Mouse (Mus musculus): ENCODE data around the gene B4galt7. TPM values are rescaled to one million over a fixed set of nuclear protein-coding genes. Genes with fewer than 3 reads are reported as not detected.
A peak's percentile ranks its signal among the peaks of the same experiment; 100 is the strongest.
"Not testable (repeated sequence)": the region's sequence is repeated elsewhere in the genome, so short reads cannot be mapped to it uniquely, and the experiment has no call there.

The B4galt7 gene
- polyA plus RNA-seq (2015; fragmentation: Nextera tagmentation; extraction: Ambion mirVana): 29.9 and 41.4 TPM in 2 replicates

DNA sequence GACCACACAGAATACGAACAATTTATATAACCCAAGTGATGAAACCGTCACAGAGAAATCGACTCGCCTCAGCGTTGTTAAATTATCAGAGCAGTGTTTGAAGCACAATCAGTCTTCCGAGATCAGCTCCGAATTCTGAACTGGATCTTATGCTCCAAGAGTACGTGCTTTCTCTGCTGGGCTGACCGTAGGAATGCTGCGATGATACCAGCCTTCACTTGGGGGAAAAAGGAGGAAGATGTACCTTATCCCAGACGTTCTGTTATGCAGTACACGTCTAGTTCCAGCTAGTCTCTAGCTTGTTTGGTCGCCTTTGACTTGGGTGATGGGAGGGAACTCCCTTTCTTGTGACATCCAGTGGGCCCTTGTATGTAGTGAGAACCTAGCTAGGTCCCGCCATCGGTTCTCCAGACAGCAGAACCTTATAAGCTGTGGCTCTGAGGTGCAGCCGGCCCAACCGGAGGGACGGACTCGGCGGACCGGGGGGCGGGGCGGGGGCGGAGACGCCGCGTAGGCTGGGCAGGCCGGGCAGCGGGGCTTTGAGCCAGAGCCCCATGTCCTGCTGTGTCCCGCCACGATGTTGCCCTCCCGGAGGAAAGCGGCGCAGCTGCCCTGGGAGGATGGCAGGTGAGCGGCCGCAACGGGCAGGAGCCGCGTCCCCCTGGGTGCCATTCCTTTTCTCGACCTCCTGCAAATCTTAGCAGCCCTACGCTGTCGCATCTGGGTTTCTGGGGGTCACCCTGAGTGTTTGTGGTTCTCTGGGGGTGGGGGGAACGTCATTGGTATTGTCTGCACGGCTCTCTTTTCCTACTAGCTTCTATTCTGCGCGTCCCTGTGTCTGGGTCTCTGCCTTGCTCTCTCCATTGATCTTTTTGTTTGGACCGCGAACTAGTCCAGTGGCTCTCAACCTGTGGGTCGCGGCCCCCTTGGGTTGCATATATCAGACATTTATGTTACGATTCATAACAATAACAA lies at the start of gene B4galt7:
Gene B4galt7, plus strand, starts transcription at position 331 of the 975 bp plus-strand sequence.
- H3K4me3 ChIP-seq (replicated peaks; ENCODE audit: low read length): peak within 1 kb of the TSS; percentile 97
- H3K27ac ChIP-seq (ENCODE audit: low read length): peak within 1 kb of the TSS; percentile 75
- peak; percentile 91 for ATAC-seq
- peaks cover 21% of the 10 kb centered on the region for H3K36me3 ChIP-seq (ENCODE audit: control insufficient read depth, insufficient read depth)
- peak within 1 kb of the TSS; percentile 95 for H3K9ac ChIP-seq (replicated peaks; ENCODE audit: low read depth, low read length)
- H3K4me1 ChIP-seq (replicated peaks; ENCODE audit: control insufficient read depth, insufficient read depth, low read length): peaks cover 9% of the 10 kb centered on the region
- no peaks in the 10 kb centered on the region for H3K27me3 ChIP-seq (replicated peaks; ENCODE audit: control insufficient read depth, insufficient read depth, low read length)
- H3K4me2 ChIP-seq (ENCODE audit: low read length): peak within 1 kb of the TSS; percentile 56
- no peaks in the 10 kb centered on the region for H3K9me3 ChIP-seq (ENCODE audit: control insufficient read depth, low read length)
- WGBS: 9% methylated on average over 51 of the region's 51 CpGs

DNA sequence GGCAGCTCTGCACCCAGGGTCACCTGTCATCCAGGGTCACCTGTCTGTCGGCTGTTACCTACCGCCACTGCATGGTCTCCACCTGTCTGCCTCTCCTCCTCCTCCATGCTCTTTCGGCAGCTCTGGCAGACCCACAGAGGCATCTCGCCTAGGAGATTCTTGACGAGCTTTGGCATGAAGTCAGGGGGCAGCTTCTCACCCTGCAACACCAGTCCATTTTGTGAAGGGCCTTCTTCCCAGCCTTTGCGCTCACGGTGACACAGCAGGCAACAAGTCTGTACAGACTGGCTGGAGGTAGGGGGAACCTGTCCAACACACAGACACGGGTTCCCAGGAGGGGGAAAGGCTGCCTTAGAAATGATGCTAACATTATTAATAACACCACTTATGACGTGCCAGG lies 43.8 kb upstream of the B4galt7 start:
- Histone ChIP-seq H3K27me3 (replicated peaks; ENCODE audit: control insufficient read depth, insufficient read depth, low read length) (no peaks in the 10 kb centered on the region), H3K36me3 (ENCODE audit: control insufficient read depth, insufficient read depth) (peaks cover 16% of the 10 kb centered on the region), H3K4me1 (replicated peaks; ENCODE audit: control insufficient read depth, insufficient read depth, low read length) (no peaks in the 10 kb centered on the region), H3K9me3 (ENCODE audit: control insufficient read depth, low read length) (no peaks in the 10 kb centered on the region), H3K4me2 (ENCODE audit: low read length) (no peak overlapping the region), H3K9ac (replicated peaks; ENCODE audit: low read depth, low read length) (no peak overlapping the region), H3K4me3 (replicated peaks; ENCODE audit: low read length) (no peak overlapping the region), H3K27ac (ENCODE audit: low read length) (no peak overlapping the region)
- WGBS: 87% methylated on average over 9 of the region's 9 CpGs
- no peak for ATAC-seq

DNA sequence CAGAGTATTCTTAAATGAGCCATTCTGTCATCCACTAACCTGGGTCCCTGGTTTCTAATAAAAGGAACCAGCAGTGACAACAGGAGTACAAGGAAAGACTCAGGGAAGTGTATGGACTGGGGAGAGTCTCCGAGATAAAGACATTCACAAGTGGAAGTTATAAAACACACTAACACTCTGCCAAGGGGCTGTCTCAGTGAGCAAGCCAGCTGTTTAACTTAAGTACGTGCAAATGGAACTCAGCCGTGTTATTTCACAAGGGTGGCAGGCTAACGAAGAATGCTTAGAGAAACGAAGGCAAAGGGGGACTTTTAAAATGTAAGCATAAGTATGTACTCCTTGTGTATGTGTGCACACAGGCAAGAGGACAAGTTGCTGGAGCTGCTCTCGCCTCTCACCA lies 42.2 kb upstream of the B4galt7 start:
- peaks cover 16% of the 10 kb centered on the region for H3K36me3 ChIP-seq (ENCODE audit: control insufficient read depth, insufficient read depth)

DNA sequence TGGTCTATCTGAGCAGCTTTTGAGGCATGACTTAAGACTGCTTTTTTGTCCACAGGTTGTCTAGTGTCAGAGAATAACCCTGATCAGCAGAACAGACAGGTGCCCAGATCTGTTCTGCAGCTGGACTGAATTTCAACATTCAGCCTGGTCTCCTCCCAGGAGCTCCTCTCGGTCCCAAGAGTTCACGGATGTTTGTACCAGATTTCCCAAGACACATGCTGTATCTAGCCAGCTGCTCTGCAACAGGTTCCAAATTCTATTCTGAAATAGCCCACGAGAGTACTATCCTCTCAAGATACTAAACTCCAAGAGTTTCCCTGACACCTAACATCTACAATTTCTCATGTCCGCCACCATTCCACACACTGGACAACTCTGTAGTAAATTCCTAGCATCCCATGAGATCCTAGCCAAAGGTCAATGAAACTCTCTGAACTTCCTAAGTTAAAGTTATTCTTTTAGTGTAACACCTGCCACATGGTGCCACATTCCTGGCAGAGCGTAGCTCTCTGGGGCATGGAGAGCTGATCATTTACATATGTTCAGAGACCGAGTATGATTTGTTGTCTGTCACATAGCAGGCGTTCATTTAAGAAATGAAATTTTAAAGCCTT lies 36.3 kb upstream of the B4galt7 start:
- H3K36me3 ChIP-seq (ENCODE audit: control insufficient read depth, insufficient read depth): no peaks in the 10 kb centered on the region
- H3K9ac ChIP-seq (replicated peaks; ENCODE audit: low read depth, low read length): no peak overlapping the region
- ATAC-seq: no peak
- WGBS: 85% methylated on average over 7 of the region's 7 CpGs
- no peaks in the 10 kb centered on the region for H3K9me3 ChIP-seq (ENCODE audit: control insufficient read depth, low read length)
- 0 out of 2 replicates have a peak, but pooled peaks cover 12% of the 10 kb centered on the region for H3K4me1 ChIP-seq (replicated peaks; ENCODE audit: control insufficient read depth, insufficient read depth, low read length)
- no peak overlapping the region for H3K27ac ChIP-seq (ENCODE audit: low read length)
- no peak overlapping the region for H3K4me2 ChIP-seq (ENCODE audit: low read length)
- H3K27me3 ChIP-seq (replicated peaks; ENCODE audit: control insufficient read depth, insufficient read depth, low read length): no peaks in the 10 kb centered on the region
- no peak overlapping the region for H3K4me3 ChIP-seq (replicated peaks; ENCODE audit: low read length)

More for the DNA sequence above, 42.2 kb upstream of the B4galt7 start:
- H3K27me3 ChIP-seq (replicated peaks; ENCODE audit: control insufficient read depth, insufficient read depth, low read length): no peaks in the 10 kb centered on the region
- no peaks in the 10 kb centered on the region for H3K4me1 ChIP-seq (replicated peaks; ENCODE audit: control insufficient read depth, insufficient read depth, low read length)
- WGBS: 72% methylated on average over 6 of the region's 6 CpGs
- H3K9ac ChIP-seq (replicated peaks; ENCODE audit: low read depth, low read length): no peak overlapping the region
- H3K4me3 ChIP-seq (replicated peaks; ENCODE audit: low read length): no peak overlapping the region
- H3K9me3 ChIP-seq (ENCODE audit: control insufficient read depth, low read length): no peaks in the 10 kb centered on the region
- H3K4me2 ChIP-seq (ENCODE audit: low read length): no peak overlapping the region
- no peak overlapping the region for H3K27ac ChIP-seq (ENCODE audit: low read length)
- ATAC-seq: no peak

DNA sequence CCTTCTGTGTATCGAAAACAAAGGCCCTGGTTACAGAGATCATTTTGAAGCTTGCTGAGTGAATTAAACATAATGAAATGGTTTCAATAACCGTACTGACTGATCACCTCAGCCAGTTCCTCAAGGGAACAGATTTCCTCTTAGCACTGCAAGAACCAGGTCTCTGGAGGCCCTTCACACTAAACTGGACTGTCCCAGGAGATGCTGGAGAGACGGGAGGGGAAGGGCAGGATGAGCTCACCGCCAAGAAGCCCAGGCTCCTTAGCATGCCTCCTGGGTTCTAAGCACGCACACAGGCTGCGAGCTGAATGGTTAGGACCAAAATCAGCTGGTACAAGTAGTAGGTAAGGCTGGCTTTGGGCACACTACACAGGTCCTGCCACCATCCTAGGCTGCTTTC lies 32.7 kb upstream of the B4galt7 start:
- Histone ChIP-seq H3K4me1 (replicated peaks; ENCODE audit: control insufficient read depth, insufficient read depth, low read length) (peaks cover 29% of the 10 kb centered on the region), H3K9me3 (ENCODE audit: control insufficient read depth, low read length) (no peaks in the 10 kb centered on the region), H3K27me3 (replicated peaks; ENCODE audit: control insufficient read depth, insufficient read depth, low read length) (no peaks in the 10 kb centered on the region), H3K36me3 (ENCODE audit: control insufficient read depth, insufficient read depth) (no peaks in the 10 kb centered on the region), H3K4me2 (ENCODE audit: low read length) (no peak overlapping the region), H3K27ac (ENCODE audit: low read length) (no peak overlapping the region), H3K9ac (replicated peaks; ENCODE audit: low read depth, low read length) (0 out of 2 replicates have a peak overlapping the region, but pooled peaks have one; percentile 12), H3K4me3 (replicated peaks; ENCODE audit: low read length) (no peak overlapping the region)
- ATAC-seq: no peak
- 87% methylated on average over 6 of the region's 6 CpGs for WGBS

DNA sequence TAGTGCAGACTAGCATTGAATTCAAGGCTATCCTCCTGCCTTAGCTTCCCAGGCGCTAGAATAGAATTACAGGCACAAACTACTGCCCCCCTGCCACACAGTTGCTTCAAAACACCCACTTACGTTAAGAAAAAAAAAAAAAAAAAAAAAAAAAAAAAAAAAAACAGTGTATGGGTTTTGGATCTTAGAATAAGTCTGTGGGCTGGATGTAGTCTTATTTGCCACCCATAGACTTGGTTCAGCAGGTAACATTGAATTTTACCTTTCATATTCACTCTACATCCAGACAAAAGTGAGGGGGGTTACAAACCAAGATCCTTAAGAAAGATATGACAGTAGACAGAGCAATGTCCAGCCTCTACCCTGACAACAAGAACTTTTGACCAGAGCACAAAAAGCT lies 31.7 kb upstream of the B4galt7 start:
- 91% methylated on average over 2 of the region's 2 CpGs for WGBS

DNA sequence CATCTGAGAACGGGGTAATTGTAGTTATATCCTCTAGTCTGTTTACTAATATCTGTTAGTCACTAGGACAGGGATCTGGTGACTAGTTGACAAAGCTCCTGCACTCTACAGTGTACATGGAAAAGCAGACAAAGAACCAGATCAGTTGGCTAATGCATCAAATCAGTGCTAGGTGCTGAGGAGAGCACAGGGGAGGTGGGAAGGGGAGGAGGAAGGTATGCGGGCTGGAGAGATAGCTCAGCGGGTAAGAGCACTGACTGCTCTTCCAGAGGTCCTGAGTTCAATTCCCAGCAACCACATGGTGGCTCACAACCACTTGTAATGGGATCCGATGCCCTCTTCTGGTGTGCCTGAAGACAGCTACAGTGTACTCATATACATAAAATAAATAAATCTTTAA lies 31.2 kb upstream of the B4galt7 start:
- not testable (repeated sequence) for H3K9ac ChIP-seq (replicated peaks; ENCODE audit: low read depth, low read length); H3K9me3 ChIP-seq (ENCODE audit: control insufficient read depth, low read length); ATAC-seq; H3K4me2 ChIP-seq (ENCODE audit: low read length); H3K27ac ChIP-seq (ENCODE audit: low read length); H3K4me3 ChIP-seq (replicated peaks; ENCODE audit: low read length); H3K36me3 ChIP-seq (ENCODE audit: control insufficient read depth, insufficient read depth); H3K27me3 ChIP-seq (replicated peaks; ENCODE audit: control insufficient read depth, insufficient read depth, low read length)
- H3K4me1 ChIP-seq (replicated peaks; ENCODE audit: control insufficient read depth, insufficient read depth, low read length): peaks cover 32% of the 10 kb centered on the region
- WGBS: 83% methylated on average over 4 of the region's 4 CpGs

More for the DNA sequence above, 31.7 kb upstream of the B4galt7 start:
- H3K4me3 ChIP-seq (replicated peaks; ENCODE audit: low read length): no peak overlapping the region
- H3K36me3 ChIP-seq (ENCODE audit: control insufficient read depth, insufficient read depth): no peaks in the 10 kb centered on the region
- no peak overlapping the region for H3K9ac ChIP-seq (replicated peaks; ENCODE audit: low read depth, low read length)
- no peaks in the 10 kb centered on the region for H3K9me3 ChIP-seq (ENCODE audit: control insufficient read depth, low read length)
- no peak overlapping the region for H3K27ac ChIP-seq (ENCODE audit: low read length)
- no peak for ATAC-seq
- peaks cover 32% of the 10 kb centered on the region for H3K4me1 ChIP-seq (replicated peaks; ENCODE audit: control insufficient read depth, insufficient read depth, low read length)
- no peaks in the 10 kb centered on the region for H3K27me3 ChIP-seq (replicated peaks; ENCODE audit: control insufficient read depth, insufficient read depth, low read length)
- no peak overlapping the region for H3K4me2 ChIP-seq (ENCODE audit: low read length)

DNA sequence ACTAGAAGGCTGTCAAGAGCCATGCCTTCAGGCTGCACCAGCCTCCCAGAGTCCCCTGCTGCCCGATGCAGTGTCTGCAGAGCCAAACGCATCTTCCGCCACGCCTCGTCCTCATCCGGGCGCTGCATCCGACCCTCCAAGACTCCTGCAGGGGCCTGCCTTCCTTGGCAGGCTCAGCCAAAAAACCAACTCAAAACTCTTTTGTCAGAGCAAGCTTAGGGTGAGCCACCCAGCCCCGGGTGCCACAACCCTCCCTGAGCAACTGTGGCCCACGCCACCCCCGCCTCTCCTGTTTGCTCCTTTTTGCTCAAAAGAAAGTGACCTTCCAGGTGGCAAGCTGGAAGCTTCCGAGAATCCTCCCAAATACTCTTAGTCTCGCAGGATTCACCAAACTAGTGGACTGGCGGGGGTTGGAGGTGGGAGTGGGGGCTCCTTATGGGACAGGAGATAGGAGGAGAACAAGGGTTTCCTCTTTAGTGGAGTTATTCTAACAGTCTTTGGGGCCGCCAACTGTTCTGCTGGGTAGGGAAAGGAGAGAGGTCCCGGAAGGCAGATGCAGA lies 29.9 kb upstream of the B4galt7 start:
- peak overlapping the region; percentile 24 for H3K27ac ChIP-seq (ENCODE audit: low read length)
- H3K4me2 ChIP-seq (ENCODE audit: low read length): peak overlapping the region; percentile 93
- peak overlapping the region; percentile 99 for H3K9ac ChIP-seq (replicated peaks; ENCODE audit: low read depth, low read length)
- no peaks in the 10 kb centered on the region for H3K9me3 ChIP-seq (ENCODE audit: control insufficient read depth, low read length)
- H3K36me3 ChIP-seq (ENCODE audit: control insufficient read depth, insufficient read depth): no peaks in the 10 kb centered on the region
- peaks cover 32% of the 10 kb centered on the region for H3K4me1 ChIP-seq (replicated peaks; ENCODE audit: control insufficient read depth, insufficient read depth, low read length)
- under 1% methylated on average over 16 of the region's 16 CpGs for WGBS
- H3K4me3 ChIP-seq (replicated peaks; ENCODE audit: low read length): peak overlapping the region; percentile 94
- ATAC-seq: peak; percentile 21; the same call in 1 of the 2 replicates
- no peaks in the 10 kb centered on the region for H3K27me3 ChIP-seq (replicated peaks; ENCODE audit: control insufficient read depth, insufficient read depth, low read length)
